Mouse (Mus musculus): ENCODE results near the gene Hamp.
"Not testable (repeated sequence)": the region's sequence is repeated elsewhere in the genome, so short reads cannot be mapped to it uniquely, and the experiment has no call there.

Gene Hamp

GRCm38 (mm10) chr7:30959786-30960349, 16.0 kb upstream of the Hamp start:
- ChIA-PET CTCF (interaction anchor here in 1 of 4 experiments (0.6 to 1.0 kb wide), 2 partner anchors 14 to 48 kb away, joined by 3 to 4 read pairs; partner anchors contain the start of gene Fam187b), POLR2A (interaction anchor here in 2 of 4 experiments (0.6 to 3.3 kb wide), 12 partner anchors 8 to 242 kb away, joined by 3 to 13 read pairs (median 3); partner anchors contain the start of genes Fam187b (in 2 of the 2), Lsr (in 2 of the 2) and Krtdap (in 1 of the 2))

GRCm38 (mm10) chr7:30958866-30959487, 15.1 kb upstream of the Hamp start:
- ChIA-PET POLR2A (interaction anchor here in 2 of 4 experiments (0.7 to 3.3 kb wide), 5 partner anchors 8 to 114 kb away, joined by 3 to 13 read pairs (median 4); partner anchors contain the start of genes Fam187b (in 1 of the 2) and Lsr (in 1 of the 2)), CTCF (interaction anchor here in 2 of 4 experiments (0.6 to 0.9 kb wide), 2 partner anchors 15 to 742 kb away, joined by 3 read pairs; partner anchors contain the start of genes Fam187b (in 1 of the 2) and Lsr (in 1 of the 2))

DNA sequence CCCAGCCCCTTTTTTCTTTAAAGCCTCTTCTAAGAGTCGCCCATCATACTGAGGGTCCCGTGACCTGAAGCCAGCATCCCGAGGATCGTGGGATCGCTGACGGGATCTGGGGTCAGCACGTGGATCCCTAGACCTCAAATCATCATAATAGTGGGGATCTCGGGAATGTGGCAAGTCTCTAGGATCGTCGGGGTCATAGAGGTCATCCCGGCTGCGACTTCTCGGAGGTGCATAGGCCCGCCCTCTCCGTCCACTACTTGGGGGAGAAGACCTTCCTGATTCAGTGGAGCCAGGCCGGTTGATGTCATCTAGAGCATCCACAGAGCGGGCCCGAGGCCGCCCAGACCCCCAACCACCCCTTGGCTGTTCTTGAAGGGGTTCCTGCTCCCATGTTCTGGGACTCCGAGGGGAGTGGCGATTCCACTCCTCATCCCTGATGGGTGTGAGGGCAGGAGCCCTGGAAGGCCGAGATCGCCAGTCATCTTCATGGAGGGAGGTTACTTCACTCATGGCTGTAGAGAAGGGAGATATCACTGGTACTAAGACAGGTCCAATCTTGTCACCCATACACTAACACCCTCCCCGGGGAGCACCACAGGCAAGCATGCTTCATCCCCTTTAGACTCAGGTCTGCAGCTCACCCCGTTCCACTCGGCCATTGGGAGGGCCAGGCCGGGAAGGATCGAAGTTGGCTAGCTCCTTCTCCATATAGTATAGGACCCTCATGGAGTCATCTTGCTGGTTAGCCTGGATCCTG, 14.5 kb upstream of the Hamp start:
- POLR2A ChIA-PET: interaction anchor here in 2 of 4 experiments (0.7 to 3.3 kb wide), 6 partner anchors 9 to 166 kb away, joined by 3 to 13 read pairs (median 5); partner anchors contain the start of genes Fam187b (in 1 of the 2) and Lsr (in 1 of the 2)
- CTCF ChIA-PET: interaction anchor here in 3 of 4 experiments (0.6 to 1.4 kb wide), 3 partner anchors 15 to 742 kb away, joined by 3 to 4 read pairs (median 3); partner anchors contain the start of genes Fam187b (in 1 of the 3) and Lsr (in 1 of the 3)

DNA sequence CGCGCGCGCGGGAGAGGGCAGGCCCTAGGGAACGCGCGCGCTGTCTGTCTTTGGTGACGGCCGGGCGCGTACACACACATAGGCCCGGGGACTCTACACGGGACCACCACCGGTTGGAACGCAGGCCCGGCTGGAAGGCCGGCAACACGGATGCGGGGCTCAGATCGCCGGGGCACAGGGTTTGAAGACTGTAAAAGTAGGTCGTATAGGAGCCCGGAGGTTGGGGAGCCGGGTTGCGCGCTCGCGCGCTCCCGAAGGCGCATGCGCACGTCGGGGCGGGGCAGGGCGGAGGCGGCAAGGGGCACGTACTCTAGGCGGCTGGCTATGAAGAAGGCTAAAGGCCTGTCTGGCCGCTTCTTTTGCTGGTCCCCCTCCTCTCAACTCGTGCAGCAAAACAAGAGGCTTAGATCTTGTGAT, 13.5 kb upstream of the Hamp start:
- ChIA-PET CTCF (interaction anchor here (0.6 to 3.7 kb wide), 15 partner anchors 8 to 228 kb away, joined by 3 to 21 read pairs (median 5); partner anchors contain the start of genes Fam187b (in 3 of the 4), Lsr (in 3 of the 4) and Tmem147 (in 1 of the 4)), POLR2A (interaction anchor here (0.6 to 6.0 kb wide), 40 partner anchors 8 to 724 kb away, joined by 3 to 30 read pairs (median 4); partner anchors contain the start of genes Fam187b (in 2 of the 4), Lsr (in 2 of the 4) and Gramd1a (in 1 of the 4))

DNA sequence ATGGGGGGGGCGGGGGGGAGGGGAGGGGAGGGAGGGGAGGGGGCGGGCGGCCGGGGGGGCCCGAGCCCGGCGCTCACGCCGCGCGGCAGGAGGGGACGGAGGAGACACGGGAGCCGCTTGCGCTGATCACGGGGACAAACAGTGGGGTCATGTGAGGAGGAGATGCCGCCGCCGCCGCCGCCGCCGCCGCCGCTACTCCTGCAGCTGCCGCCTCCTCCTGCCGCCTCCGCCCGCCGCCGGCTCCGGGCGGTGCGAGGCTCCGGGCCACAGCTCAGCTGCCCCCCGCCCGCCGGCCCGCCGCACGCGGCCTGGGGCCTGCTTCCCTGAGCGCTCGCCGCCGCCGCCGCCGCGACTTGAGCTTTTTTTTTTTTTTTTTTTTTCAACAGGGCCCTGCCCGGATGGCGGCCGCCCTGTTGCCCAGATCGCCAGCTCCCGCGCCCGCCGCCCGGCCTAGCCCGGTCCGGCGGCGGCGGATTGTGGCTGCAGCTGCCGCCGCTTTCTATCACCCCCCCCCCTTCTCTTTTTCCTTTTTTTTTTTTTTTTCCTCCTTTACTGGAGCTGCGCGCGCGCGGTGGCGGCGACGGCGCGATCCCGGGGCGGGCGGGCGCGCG, 13.0 kb upstream of the Hamp start, which contains the start of gene Usf2:
Usf2 (minus strand) TSS at position 48 of the 611 bp plus-strand sequence.
- ChIA-PET CTCF (interaction anchor here (0.5 to 3.7 kb wide), 20 partner anchors 8 to 455 kb away, joined by 3 to 21 read pairs (median 4); partner anchors contain the start of genes Fam187b (in 3 of the 4), Lsr (in 3 of the 4) and Tmem147 (in 1 of the 4)), POLR2A (interaction anchor here (0.5 to 6.0 kb wide), 52 partner anchors 8 to 723 kb away, joined by 3 to 30 read pairs (median 4); partner anchors contain the start of genes Fam187b (in 3 of the 4), Lsr (in 3 of the 4), Gramd1a (in 1 of the 4) and Hamp (in 1 of the 4))

DNA sequence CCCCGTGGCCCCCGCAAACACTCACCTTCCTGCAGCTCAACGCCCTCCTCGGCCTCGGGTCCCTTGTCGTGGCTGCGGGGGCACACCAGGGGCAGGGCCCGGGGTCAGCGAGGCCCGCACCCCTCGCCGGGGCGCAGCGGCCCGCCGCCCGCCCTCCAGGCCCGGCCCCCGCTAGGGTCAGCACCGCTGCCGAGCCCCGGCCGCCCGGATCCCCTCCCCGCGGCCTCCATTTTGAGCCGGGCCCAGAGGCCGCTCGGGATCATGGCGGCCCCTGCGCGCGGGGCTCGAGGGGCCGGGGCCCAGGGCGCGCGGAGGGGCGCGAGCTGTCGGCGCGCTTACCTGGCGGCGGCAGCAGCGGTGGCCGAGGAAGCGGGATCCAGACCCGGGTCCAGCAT, 12.5 kb upstream of the Hamp start:
- CTCF ChIA-PET: interaction anchor here (0.5 to 3.7 kb wide), 17 partner anchors 11 to 455 kb away, joined by 3 to 21 read pairs (median 6); partner anchors contain the start of genes Fam187b (in 3 of the 4) and Lsr (in 3 of the 4)
- POLR2A ChIA-PET: interaction anchor here (0.5 to 6.0 kb wide), 43 partner anchors 9 to 351 kb away, joined by 3 to 30 read pairs (median 4); partner anchors contain the start of genes Fam187b (in 3 of the 4), Lsr (in 3 of the 4), Gramd1a (in 1 of the 4) and Hamp (in 1 of the 4)

- ChIA-PET POLR2A (interaction anchor here (0.6 to 6.0 kb wide), 34 partner anchors 8 to 319 kb away, joined by 3 to 30 read pairs (median 4); partner anchors contain the start of genes Fam187b (in 3 of the 4), Lsr (in 3 of the 4), Pmis2 (in 2 of the 4) and Hamp (in 1 of the 4)), CTCF (interaction anchor here (0.6 to 3.7 kb wide), 20 partner anchors 10 to 1499 kb away, joined by 3 to 21 read pairs (median 6); partner anchors contain the start of genes Fam187b (in 2 of the 4), Lsr (in 2 of the 4), Ffar1 (in 1 of the 4) and Pmis2 (in 1 of the 4))
Observed at GRCm38 (mm10) chr7:30955584-30956356, 11.9 kb upstream of the Hamp start.

GRCm38 (mm10) chr7:30954971-30955520, 11.2 kb upstream of the Hamp start:
- ChIA-PET CTCF (interaction anchor here (0.6 to 3.7 kb wide), 21 partner anchors 10 to 521 kb away, joined by 3 to 21 read pairs (median 4); partner anchors contain the start of genes Fam187b (in 2 of the 4), Lsr (in 2 of the 4), Ffar1 (in 1 of the 4) and Hamp (in 1 of the 4)), POLR2A (interaction anchor here in 3 of 4 experiments (0.6 to 6.0 kb wide), 26 partner anchors 9 to 284 kb away, joined by 3 to 30 read pairs (median 4); partner anchors contain the start of genes Fam187b (in 3 of the 3), Lsr (in 3 of the 3) and Pmis2 (in 2 of the 3))

GRCm38 (mm10) chr7:30954036-30954435, 10.2 kb upstream of the Hamp start:
- POLR2A ChIA-PET: interaction anchor here in 3 of 4 experiments (0.7 to 6.0 kb wide), 16 partner anchors 8 to 283 kb away, joined by 3 to 30 read pairs (median 4); partner anchors contain the start of genes Fam187b (in 3 of the 3), Lsr (in 3 of the 3), Hamp (in 1 of the 3) and Pmis2 (in 1 of the 3)

DNA sequence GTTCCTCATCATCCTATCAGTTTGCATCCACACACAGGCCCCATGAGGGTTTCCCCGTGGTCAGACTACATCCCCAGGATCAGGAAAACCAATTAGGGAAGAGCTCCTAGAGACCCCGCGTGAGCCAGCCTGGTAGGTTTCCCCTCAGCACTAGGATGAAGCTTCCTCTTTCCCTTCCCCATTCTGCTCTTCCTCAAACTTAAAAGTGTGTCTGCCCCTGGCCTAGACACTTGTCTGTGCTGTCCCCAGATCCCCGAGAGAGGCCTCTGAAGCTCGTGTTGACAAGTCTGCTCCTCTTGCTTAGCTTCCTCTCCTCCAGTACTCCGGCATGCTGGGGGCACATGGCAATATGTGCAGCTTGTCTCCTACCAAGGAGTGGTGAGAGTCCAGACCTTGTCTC, 9.6 kb upstream of the Hamp start:
- POLR2A ChIA-PET: interaction anchor here in 2 of 4 experiments (0.6 to 6.0 kb wide), 9 partner anchors 9 to 206 kb away, joined by 3 to 30 read pairs (median 3); partner anchors contain the start of genes Fam187b (in 1 of the 2), Hamp (in 1 of the 2) and Lsr (in 1 of the 2)
- CTCF ChIA-PET: interaction anchor here in 2 of 4 experiments (0.8 to 1.1 kb wide), 3 partner anchors 81 to 143 kb away, joined by 3 read pairs; no protein-coding TSS in a partner anchor

More at GRCm38 (mm10) chr7:30954036-30954435, 10.2 kb upstream of the Hamp start:
- CTCF ChIA-PET: interaction anchor here in 3 of 4 experiments (0.6 to 3.7 kb wide), 12 partner anchors 11 to 337 kb away, joined by 3 to 21 read pairs (median 6); partner anchors contain the start of genes Fam187b (in 2 of the 3), Lsr (in 2 of the 3) and Hamp (in 1 of the 3)

DNA sequence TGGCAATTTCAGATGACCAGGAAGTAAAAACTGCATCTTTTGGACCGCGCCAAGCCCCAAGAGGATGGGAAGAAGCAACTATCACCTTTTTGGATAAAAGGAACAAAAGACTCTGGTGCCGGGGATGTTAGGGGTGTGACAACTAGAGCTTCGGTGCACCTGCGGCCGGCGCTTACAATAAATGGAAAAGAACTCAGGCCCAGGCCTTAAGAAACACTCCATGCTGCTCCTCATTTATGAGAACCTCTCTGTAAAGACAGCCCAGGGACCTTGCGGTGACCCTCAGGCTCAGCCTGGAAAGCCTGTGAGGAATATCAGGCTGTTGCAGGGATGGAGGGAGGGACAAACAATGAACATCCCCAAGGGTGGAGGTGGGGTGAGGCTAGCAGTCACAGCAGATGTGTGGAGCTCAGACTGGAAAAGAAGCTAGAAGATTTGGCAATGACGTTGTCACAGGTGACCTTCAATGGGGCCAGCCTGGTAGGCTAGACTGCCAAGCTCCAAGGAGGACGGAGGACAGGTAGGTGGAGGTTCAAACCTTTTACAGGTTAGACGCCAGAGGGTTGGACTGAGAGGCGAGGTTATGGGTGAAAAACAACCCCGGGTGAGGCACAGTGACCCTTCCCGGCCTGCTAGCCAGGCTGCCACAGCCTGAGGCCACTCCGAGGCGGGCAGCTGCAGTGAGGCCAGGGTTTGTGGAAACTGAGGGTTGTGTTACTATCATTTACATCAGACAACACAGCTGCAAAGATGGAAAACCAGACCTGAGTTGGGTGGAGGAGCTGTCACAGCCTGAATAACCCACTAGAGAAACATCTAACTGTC, 8.8 kb upstream of the Hamp start:
- ChIA-PET POLR2A (interaction anchor here in 2 of 4 experiments (0.6 to 6.0 kb wide), 9 partner anchors 8 to 205 kb away, joined by 3 to 30 read pairs (median 3); partner anchors contain the start of genes Fam187b (in 1 of the 2) and Lsr (in 1 of the 2)), CTCF (interaction anchor here in 2 of 4 experiments (0.8 to 1.6 kb wide), 4 partner anchors 22 to 142 kb away, joined by 3 to 5 read pairs (median 3); no protein-coding TSS in a partner anchor)

- POLR2A ChIA-PET: interaction anchor here in 2 of 4 experiments (0.7 to 1.3 kb wide), 2 partner anchors 10 to 77 kb away, joined by 3 read pairs; no protein-coding TSS in a partner anchor
- CTCF ChIA-PET: not testable (repeated sequence)
Observed at GRCm38 (mm10) chr7:30949902-30950301, 6.1 kb upstream of the Hamp start.

DNA sequence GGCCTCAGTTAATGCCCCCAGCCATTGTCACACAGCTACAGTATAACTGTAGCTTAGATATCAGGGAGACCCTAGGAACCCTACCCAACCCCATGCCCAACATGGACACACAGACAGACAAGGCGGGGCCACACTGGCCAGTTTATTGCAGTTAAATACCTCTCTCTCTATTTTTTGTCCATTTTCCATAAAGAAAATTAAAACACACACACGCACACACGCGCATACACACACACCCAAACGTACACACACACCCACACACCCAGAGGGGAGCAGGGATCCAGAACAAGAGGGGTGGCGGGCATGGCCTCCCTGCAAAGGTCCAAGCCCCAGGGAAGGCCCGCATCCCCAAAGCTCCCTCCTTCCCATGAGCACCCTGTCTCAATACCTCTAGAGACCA, 2.0 kb upstream of the Hamp start:
- CTCF ChIA-PET: no interaction called here
- POLR2A ChIA-PET: interaction anchor here in 1 of 4 experiments (1.0 to 1.8 kb wide), 2 partner anchors 9 to 11 kb away, joined by 6 to 14 read pairs; partner anchors contain the start of gene Usf2

DNA sequence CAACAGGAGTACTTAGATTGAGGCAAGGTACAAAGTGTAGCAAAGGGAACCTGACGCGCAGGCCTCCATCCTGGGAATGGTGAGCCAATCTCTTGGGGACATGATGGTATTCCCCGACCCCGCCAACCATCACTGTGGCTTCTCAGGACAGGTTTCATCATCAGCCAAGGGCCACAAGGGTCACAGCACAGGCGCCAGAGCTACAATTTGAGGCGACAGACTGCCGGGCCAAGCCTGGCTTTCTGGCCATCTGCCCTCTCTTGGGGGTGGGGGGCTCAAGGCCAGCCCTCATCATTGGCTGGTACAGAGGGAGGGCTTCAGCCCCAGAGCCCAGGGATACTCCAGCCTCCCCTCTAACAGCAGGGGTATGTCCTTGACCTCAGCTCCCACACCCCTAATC, 1.6 kb upstream of the Hamp start:
- POLR2A ChIA-PET: interaction anchor here in 1 of 4 experiments (1.0 to 1.8 kb wide), 2 partner anchors 10 to 11 kb away, joined by 6 to 14 read pairs; partner anchors contain the start of gene Usf2
- CTCF ChIA-PET: not testable (repeated sequence)

All from embryonic stem cell, embryonic (primary cell).